Mouse (Mus musculus) olfactory bulb, adult 2 months (tissue): ENCODE results near the gene Slc30a6. TPM values are rescaled to one million over a fixed set of nuclear protein-coding genes. Genes with fewer than 3 reads are reported as not detected.

Source experiments
- H3K27ac ChIP-seq: fragments of 200-500 bp; 2 replicates; pipeline ENCODE4 v1.5.1; 2012; ENCODE audit warnings: low read depth, low read length; ENCODE audit not compliant: insufficient read depth
- H3K4me1 ChIP-seq: fragments of 200-500 bp; 2 replicates; pipeline ENCODE4 v1.6.1; 2012; ENCODE audit warnings: low read length; ENCODE audit not compliant: control insufficient read depth, insufficient read depth
- H3K4me3 ChIP-seq: fragments of 200-500 bp; 2 replicates; pipeline ENCODE4 v1.5.1; 2012; ENCODE audit warnings: mild to moderate bottlenecking, low read depth, low read length, moderate library complexity; ENCODE audit not compliant: insufficient read depth
- CTCF ChIP-seq: fragments of 200-500 bp; IDR thresholded peaks from 2 replicates; pipeline ENCODE4 v1.5.1; 2012; ENCODE audit warnings: low read depth, mild to moderate bottlenecking, low read length, moderate library complexity; ENCODE audit not compliant: insufficient read depth
- POLR2A ChIP-seq: fragments of 200-500 bp; IDR thresholded peaks from 2 replicates; pipeline ENCODE4 v1.6.1; 2012; ENCODE audit warnings: mild to moderate bottlenecking, low read depth, low read length, moderate library complexity; ENCODE audit not compliant: insufficient read depth
- WGBS: fragments of 180-500 bp; shearing (Covaris S2); methylation state at CpG from one replicate; pipeline ENCODE4 v1.1.7; 2018; 5-methylcytosine and 5-hydroxymethylcytosine counted together
- polyA plus RNA-seq: library from polyadenylated mRNA; stranded (reverse); fragments of >200 nt; gene quantifications from 2 replicates; pipeline ENCODE4 v1.2.4, GENCODE M21; 2012; ENCODE audit warnings: low replicate concordance; ENCODE audit not compliant: missing spikeins, insufficient read depth, insufficient read length

Slc30a6 gene
- not detected in 2 replicates for polyA plus RNA-seq

DNA sequence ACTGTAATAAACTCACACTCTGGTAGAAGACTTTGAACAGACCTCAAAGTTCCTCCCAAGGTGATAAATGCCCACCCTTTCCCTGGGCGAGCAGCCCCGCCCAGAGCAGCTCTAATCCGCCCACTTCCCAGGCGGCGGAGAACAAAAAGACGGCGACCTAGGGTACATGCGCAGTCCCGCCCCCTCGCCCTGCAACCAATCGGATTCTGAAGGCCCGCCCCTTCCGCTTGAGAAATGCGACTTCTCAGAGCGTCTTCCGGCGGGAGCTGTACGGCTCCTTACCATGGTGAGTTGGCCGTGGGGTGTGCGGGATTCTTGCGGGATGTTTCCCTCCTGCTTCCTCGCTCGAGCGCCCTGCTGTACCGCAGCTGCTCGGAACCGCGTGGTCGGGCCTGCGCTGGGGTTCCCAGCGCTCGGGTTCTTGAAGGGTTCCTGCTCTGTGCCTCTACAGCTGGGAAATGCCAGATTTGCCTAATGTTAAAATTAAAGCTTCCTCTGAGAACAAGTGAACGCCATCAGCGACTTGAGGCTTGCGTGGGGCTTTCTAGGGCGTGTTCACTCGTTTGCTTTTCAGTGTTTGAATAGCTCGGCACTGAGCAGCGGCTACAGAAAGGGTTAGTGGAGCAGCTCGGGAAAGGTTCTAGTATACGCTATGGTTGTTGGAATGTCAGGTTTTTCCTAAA lies at the start of gene Slc30a6:
Slc30a6 (plus strand) TSS at position 226 of the 683 bp plus-strand sequence.
- H3K27ac ChIP-seq = peak within 1 kb of the TSS; percentile 71; the same call in 1 of the 2 replicates
- TF ChIP-seq POLR2A (peak; percentile 90), CTCF (no peak)
- H3K4me3 ChIP-seq = peak within 1 kb of the TSS; percentile 90
- 0 out of 2 replicates have a peak, but pooled peaks cover 2% of the 10 kb centered on the region for H3K4me1 ChIP-seq
- WGBS = under 1% methylated on average over 41 of the region's 41 CpGs

- TF ChIP-seq CTCF (no peak), POLR2A (no peak)
- H3K4me3 ChIP-seq = no peak overlapping the region
- WGBS = 91% methylated on average over 1 of the region's 1 CpGs
- no peaks in the 10 kb centered on the region for H3K4me1 ChIP-seq
- no peak overlapping the region for H3K27ac ChIP-seq
Observed at GRCm38 (mm10) chr17:74363592-74363991, 31.8 kb upstream of the Slc30a6 start.

- TF ChIP-seq POLR2A (no peak), CTCF (no peak)
- Histone ChIP-seq H3K4me3 (no peak overlapping the region), H3K4me1 (no peaks in the 10 kb centered on the region), H3K27ac (no peak overlapping the region)
- 76% methylated on average over 1 of the region's 1 CpGs for WGBS
Observed at GRCm38 (mm10) chr17:74376916-74377315, 18.5 kb upstream of the Slc30a6 start.

- Histone ChIP-seq H3K4me3 (no peak overlapping the region), H3K27ac (no peak overlapping the region), H3K4me1 (no peaks in the 10 kb centered on the region)
- TF ChIP-seq CTCF (no peak), POLR2A (no peak)
Observed at GRCm38 (mm10) chr17:74386657-74387056, 8.8 kb upstream of the Slc30a6 start.

- no peak overlapping the region for H3K27ac ChIP-seq
- TF ChIP-seq POLR2A (no peak), CTCF (no peak)
- H3K4me3 ChIP-seq = no peak overlapping the region
- WGBS = 73% methylated on average over 3 of the region's 3 CpGs
- H3K4me1 ChIP-seq = 0 out of 2 replicates have a peak, but pooled peaks cover 1% of the 10 kb centered on the region
Observed at GRCm38 (mm10) chr17:74389847-74390246, 5.6 kb upstream of the Slc30a6 start.

DNA sequence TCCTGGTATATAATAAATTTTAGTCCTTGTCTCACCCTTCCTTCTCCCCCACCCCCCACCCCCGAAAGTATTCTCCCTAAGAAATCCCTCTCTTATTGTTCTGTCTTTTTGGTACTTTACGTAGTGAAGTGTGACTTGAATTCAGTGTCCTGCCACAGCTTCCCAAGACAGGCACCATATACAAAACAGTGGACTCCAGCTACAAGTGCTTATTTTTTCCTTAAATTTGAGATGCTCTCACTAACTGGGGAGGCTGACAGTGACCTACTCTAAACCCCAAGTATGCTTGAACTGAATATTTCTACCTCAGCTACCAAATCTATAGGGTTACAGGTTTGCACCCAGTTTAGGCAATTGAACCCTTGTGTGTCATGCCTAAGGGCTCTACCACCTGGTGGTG lies 1.0 kb upstream of the Slc30a6 start:
- TF ChIP-seq CTCF = no peak
- no peak for TF ChIP-seq POLR2A
- Histone ChIP-seq H3K4me1 (0 out of 2 replicates have a peak, but pooled peaks cover 2% of the 10 kb centered on the region), H3K27ac (no peak overlapping the region), H3K4me3 (no peak overlapping the region)
- 80% methylated on average over 2 of the region's 2 CpGs for WGBS

- Histone ChIP-seq H3K27ac (no peak overlapping the region), H3K4me3 (peak overlapping the region; percentile 90), H3K4me1 (0 out of 2 replicates have a peak, but pooled peaks cover 2% of the 10 kb centered on the region)
- TF ChIP-seq POLR2A = no peak
- no peak for TF ChIP-seq CTCF
- 31% methylated on average over 16 of the region's 16 CpGs for WGBS
Observed at GRCm38 (mm10) chr17:74394855-74395254, 553 bp upstream of the Slc30a6 start.

DNA sequence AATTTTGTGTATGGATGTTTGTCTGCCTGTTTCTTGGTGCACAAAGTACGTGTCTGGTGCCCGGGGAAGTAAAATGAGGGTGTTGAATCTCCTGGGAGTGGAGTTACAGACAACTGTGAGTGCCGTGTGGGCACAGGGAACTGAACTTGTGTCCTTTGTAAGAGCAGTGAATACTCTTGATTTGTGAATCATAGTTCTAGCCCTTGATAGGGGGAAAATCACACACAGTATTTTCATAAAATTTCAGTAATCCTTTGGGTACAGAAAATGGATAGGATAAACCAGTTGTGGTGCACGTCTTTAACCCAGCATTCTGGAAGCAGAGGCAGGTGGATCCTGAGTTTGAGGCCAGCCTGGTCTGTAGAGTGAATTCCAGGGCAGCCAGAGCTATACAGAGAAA lies 1.4 kb downstream of the Slc30a6 start:
- 62% methylated on average over 4 of the region's 4 CpGs for WGBS
- H3K4me3 ChIP-seq = no peak overlapping the region
- H3K4me1 ChIP-seq = 0 out of 2 replicates have a peak, but pooled peaks cover 2% of the 10 kb centered on the region
- no peak overlapping the region for H3K27ac ChIP-seq
- no peak for TF ChIP-seq POLR2A
- TF ChIP-seq CTCF = no peak

- 74% methylated on average over 2 of the region's 2 CpGs for WGBS
- H3K4me3 ChIP-seq = no peak overlapping the region
- TF ChIP-seq POLR2A (no peak), CTCF (no peak)
Observed at GRCm38 (mm10) chr17:74397173-74397572, 1.8 kb downstream of the Slc30a6 start.

More at GRCm38 (mm10) chr17:74397173-74397572, 1.8 kb downstream of the Slc30a6 start:
- Histone ChIP-seq H3K27ac (no peak overlapping the region), H3K4me1 (0 out of 2 replicates have a peak, but pooled peaks cover 2% of the 10 kb centered on the region)
